Mouse (Mus musculus): Measurements from ENCODE around the gene Slc25a18. TPM values are rescaled to one million over a fixed set of nuclear protein-coding genes. Genes with fewer than 3 reads are reported as not detected.

Gene Slc25a18
- polyA plus RNA-seq, 1 experiment from 2014 or later = 0.56 TPM

- H3K36me3 ChIP-seq (ENCODE audit: insufficient read depth, low read length) = peaks cover 10% of the 10 kb centered on the region
- H3K27ac ChIP-seq (ENCODE audit: low read length) = no peak overlapping the region
- H3K4me3 ChIP-seq (ENCODE audit: low read depth, low read length) = 0 out of 2 replicates have a peak overlapping the region, but pooled peaks have one; percentile 1
- DNase-seq (ENCODE audit: low spot score) (no peak), ATAC-seq (no peak)
- no peaks in the 10 kb centered on the region for H3K27me3 ChIP-seq (replicated peaks; ENCODE audit: insufficient read depth, low read length)
- 82% methylated on average over 1 of the region's 1 CpGs for WGBS
- H3K9ac ChIP-seq (replicated peaks; ENCODE audit: low read depth) = no peak overlapping the region
- H3K4me1 ChIP-seq (ENCODE audit: insufficient read depth, low read depth, low read length) = no peaks in the 10 kb centered on the region
- no peaks in the 10 kb centered on the region for H3K9me3 ChIP-seq (ENCODE audit: low read length)
- H3K4me2 ChIP-seq (replicated peaks; ENCODE audit: low read depth, low read length) = peak overlapping the region; percentile 65; the same call in 1 of the 2 replicates
- TF ChIP-seq CTCF (IDR thresholded peaks at IDR 0.05) (no peak), EP300 (IDR thresholded peaks at IDR 0.05) (no peak)
Measured at GRCm38 (mm10) chr6:120820941-120821340, 47.6 kb downstream of the Slc25a18 start.

GRCm38 (mm10) chr6:120821715-120822114 lies 48.3 kb downstream of the Slc25a18 start:
- H3K9me3 ChIP-seq (ENCODE audit: low read length) = no peaks in the 10 kb centered on the region
- 41% methylated on average over 5 of the region's 5 CpGs for WGBS
- peak overlapping the region; percentile 76 for H3K9ac ChIP-seq (replicated peaks; ENCODE audit: low read depth)
- ATAC-seq (no peak), DNase-seq (ENCODE audit: low spot score) (no peak)
- H3K4me2 ChIP-seq (replicated peaks; ENCODE audit: low read depth, low read length) = peak overlapping the region; percentile 65
- H3K27me3 ChIP-seq (replicated peaks; ENCODE audit: insufficient read depth, low read length) = no peaks in the 10 kb centered on the region
- peaks cover 10% of the 10 kb centered on the region for H3K36me3 ChIP-seq (ENCODE audit: insufficient read depth, low read length)
- no peak for TF ChIP-seq CTCF (IDR thresholded peaks at IDR 0.05)
- TF ChIP-seq EP300 (IDR thresholded peaks at IDR 0.05) = no peak
- H3K27ac ChIP-seq (ENCODE audit: low read length) = peak overlapping the region; percentile 97
- H3K4me1 ChIP-seq (ENCODE audit: insufficient read depth, low read depth, low read length) = no peaks in the 10 kb centered on the region
- peak overlapping the region; percentile 94 for H3K4me3 ChIP-seq (ENCODE audit: low read depth, low read length)

DNA sequence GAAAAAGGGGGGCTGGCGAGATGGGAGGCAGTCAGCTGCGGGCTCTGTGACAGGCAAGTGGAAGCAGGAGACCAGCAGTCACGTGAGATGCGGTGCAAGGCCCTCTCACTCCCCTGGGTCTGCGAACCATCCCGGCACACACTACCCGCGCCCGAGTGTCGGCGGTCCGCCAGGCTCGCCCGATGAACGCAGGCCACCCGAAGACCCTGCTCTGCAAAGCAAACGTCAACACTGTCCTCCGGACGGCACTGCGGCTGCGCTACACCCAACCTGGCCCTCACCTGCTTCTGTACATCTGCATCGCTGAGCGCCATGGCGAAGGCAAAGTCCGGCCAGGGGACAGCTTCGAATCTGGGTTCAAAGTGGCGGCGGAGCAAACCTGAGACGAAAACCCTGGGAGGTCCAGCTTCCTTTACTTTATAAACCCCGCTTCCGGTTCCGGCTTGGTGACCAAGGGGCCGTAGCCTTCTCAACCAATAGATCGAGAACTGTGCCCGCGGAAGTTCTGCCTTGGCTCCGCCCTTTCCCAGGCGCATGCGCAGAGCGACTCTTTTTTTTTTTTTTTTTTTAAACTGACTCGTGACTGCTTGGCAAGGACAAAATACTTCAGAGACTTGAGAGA lies 49.0 kb downstream of the Slc25a18 start, which contains the start of gene Atp6v1e1:
TSS of gene Atp6v1e1 (minus strand) at position 487 of the 622 bp plus-strand sequence.
- H3K9me3 ChIP-seq (ENCODE audit: low read length) = no peaks in the 10 kb centered on the region
- ATAC-seq (peak; percentile 98), DNase-seq (ENCODE audit: low spot score) (peak; percentile 98)
- H3K36me3 ChIP-seq (ENCODE audit: insufficient read depth, low read length) = peaks cover 8% of the 10 kb centered on the region
- WGBS = under 1% methylated on average over 39 of the region's 41 CpGs
- no peaks in the 10 kb centered on the region for H3K27me3 ChIP-seq (replicated peaks; ENCODE audit: insufficient read depth, low read length)
- TF ChIP-seq EP300 (IDR thresholded peaks at IDR 0.05) (peak; percentile 35; the same call in 1 of the 2 replicates), CTCF (IDR thresholded peaks at IDR 0.05) (no peak)
- H3K27ac ChIP-seq (ENCODE audit: low read length) = peak within 1 kb of the TSS; percentile 97
- H3K4me1 ChIP-seq (ENCODE audit: insufficient read depth, low read depth, low read length) = no peaks in the 10 kb centered on the region
- peak within 1 kb of the TSS; percentile 94 for H3K4me3 ChIP-seq (ENCODE audit: low read depth, low read length)
- H3K9ac ChIP-seq (replicated peaks; ENCODE audit: low read depth) = peak within 1 kb of the TSS; percentile 76
- H3K4me2 ChIP-seq (replicated peaks; ENCODE audit: low read depth, low read length) = peak within 1 kb of the TSS; percentile 65

DNA sequence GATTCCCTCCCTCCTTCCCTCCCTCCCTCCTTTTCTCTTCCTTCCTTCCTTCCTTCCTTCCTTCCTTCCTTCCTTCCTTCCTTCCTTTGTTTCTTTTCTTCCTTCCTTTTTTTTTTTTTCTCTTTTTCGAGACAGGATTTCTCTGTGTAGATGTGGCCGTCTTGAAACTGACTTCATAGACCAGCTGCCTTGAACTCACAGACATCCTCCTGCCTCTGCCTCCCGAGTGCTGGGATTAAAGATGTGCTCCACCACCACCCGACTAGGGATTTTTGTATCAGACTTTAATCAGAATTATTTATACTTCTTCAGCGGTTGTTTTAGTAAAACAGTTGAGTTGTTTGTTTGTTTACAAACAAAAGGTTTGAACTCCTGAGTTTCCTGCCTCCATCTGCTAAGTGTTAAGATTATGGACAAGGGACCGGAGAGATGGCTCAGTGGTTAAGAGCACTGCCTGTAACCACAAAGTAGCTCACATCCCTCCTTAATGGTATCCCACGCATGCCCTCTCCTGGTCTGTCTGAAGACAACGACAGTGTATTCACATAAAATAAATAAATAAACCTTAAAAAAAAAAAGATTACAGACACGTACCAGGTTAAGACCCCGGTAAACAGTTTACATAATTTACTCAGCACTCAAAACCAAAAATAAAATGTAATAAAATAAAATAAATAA lies 49.7 kb downstream of the Slc25a18 start:
- Histone ChIP-seq H3K4me2 (replicated peaks; ENCODE audit: low read depth, low read length) (peak overlapping the region; percentile 25; the same call in 1 of the 2 replicates), H3K27me3 (replicated peaks; ENCODE audit: insufficient read depth, low read length) (no peaks in the 10 kb centered on the region), H3K4me1 (ENCODE audit: insufficient read depth, low read depth, low read length) (no peaks in the 10 kb centered on the region), H3K36me3 (ENCODE audit: insufficient read depth, low read length) (peaks cover 1% of the 10 kb centered on the region; the same call in 1 of the 2 replicates), H3K9ac (replicated peaks; ENCODE audit: low read depth) (no peak overlapping the region), H3K9me3 (ENCODE audit: low read length) (no peaks in the 10 kb centered on the region), H3K4me3 (ENCODE audit: low read depth, low read length) (peak overlapping the region; percentile 94), H3K27ac (ENCODE audit: low read length) (peak overlapping the region; percentile 97; the same call in 1 of the 2 replicates)
- TF ChIP-seq CTCF (IDR thresholded peaks at IDR 0.05) (0 out of 2 replicates have a peak, but pooled peaks have one; percentile 26), EP300 (IDR thresholded peaks at IDR 0.05) (no peak)
- peak; percentile 36 for DNase-seq (ENCODE audit: low spot score)
- no peak for ATAC-seq
- 60% methylated on average over 10 of the region's 10 CpGs for WGBS

- Histone ChIP-seq H3K4me2 (replicated peaks; ENCODE audit: low read depth, low read length) (no peak overlapping the region), H3K27me3 (replicated peaks; ENCODE audit: insufficient read depth, low read length) (no peaks in the 10 kb centered on the region), H3K4me3 (ENCODE audit: low read depth, low read length) (no peak overlapping the region), H3K9me3 (ENCODE audit: low read length) (no peaks in the 10 kb centered on the region), H3K36me3 (ENCODE audit: insufficient read depth, low read length) (no peaks in the 10 kb centered on the region), H3K27ac (ENCODE audit: low read length) (no peak overlapping the region), H3K4me1 (ENCODE audit: insufficient read depth, low read depth, low read length) (no peaks in the 10 kb centered on the region), H3K9ac (replicated peaks; ENCODE audit: low read depth) (no peak overlapping the region)
- WGBS = 48% methylated on average over 1 of the region's 1 CpGs
- DNase-seq (ENCODE audit: low spot score) (no peak), ATAC-seq (no peak)
- TF ChIP-seq EP300 (IDR thresholded peaks at IDR 0.05) = no peak
- TF ChIP-seq CTCF (IDR thresholded peaks at IDR 0.05) = no peak
Measured at GRCm38 (mm10) chr6:120830056-120830455, 56.7 kb downstream of the Slc25a18 start.

DNA sequence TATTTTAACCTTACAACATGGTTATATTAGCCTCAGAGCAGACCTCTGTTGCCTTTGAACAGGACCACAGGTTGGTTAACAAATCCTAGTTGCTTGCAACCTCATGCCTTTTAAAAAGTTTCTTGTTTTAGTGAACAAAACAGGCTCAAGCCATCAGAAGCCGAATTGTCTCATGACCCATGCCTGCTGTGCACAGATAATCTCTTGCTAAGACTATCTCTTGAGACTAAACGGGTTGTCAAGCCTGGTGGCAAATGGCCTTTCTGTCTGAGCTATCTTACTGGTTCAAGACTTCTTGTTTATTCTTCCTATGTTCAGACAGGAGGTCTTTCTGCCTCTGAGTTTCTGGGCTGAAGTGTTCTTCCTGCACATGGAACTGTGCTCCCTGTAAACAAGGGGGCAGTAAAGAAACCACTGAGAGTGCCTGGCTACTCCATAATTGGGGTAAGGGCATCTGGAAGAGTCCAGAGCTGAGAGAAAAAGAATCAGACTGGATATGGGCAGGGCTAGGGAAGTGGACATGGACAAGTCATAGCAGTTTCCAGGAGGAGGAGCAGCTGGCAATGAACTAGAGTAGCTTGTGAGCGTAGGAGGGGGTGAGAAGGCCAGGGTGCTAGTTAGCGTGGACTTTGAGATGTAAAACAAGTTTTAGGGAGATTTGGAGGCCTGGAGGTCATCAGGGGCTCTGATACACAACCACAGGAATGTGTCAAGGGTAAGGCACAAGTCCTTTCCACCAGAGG lies 57.7 kb downstream of the Slc25a18 start:
- DNase-seq (ENCODE audit: low spot score) (no peak), ATAC-seq (no peak)
- Histone ChIP-seq H3K4me1 (ENCODE audit: insufficient read depth, low read depth, low read length) (peaks cover 2% of the 10 kb centered on the region; the same call in 1 of the 2 replicates), H3K4me3 (ENCODE audit: low read depth, low read length) (no peak overlapping the region), H3K27me3 (replicated peaks; ENCODE audit: insufficient read depth, low read length) (no peaks in the 10 kb centered on the region), H3K27ac (ENCODE audit: low read length) (no peak overlapping the region), H3K4me2 (replicated peaks; ENCODE audit: low read depth, low read length) (no peak overlapping the region), H3K9ac (replicated peaks; ENCODE audit: low read depth) (no peak overlapping the region), H3K36me3 (ENCODE audit: insufficient read depth, low read length) (no peaks in the 10 kb centered on the region), H3K9me3 (ENCODE audit: low read length) (no peaks in the 10 kb centered on the region)
- 54% methylated on average over 4 of the region's 4 CpGs for WGBS
- TF ChIP-seq EP300 (IDR thresholded peaks at IDR 0.05) (no peak), CTCF (IDR thresholded peaks at IDR 0.05) (no peak)
